Mouse (Mus musculus) lung, postnatal 0 days (tissue): ENCODE measurements at regions not wholly inside any gene's neighbourhood (a gene's known extent, or its start where the extent isn't known, plus 50 kb on each side); places are given as distances from the start of the nearest gene placed in this dataset.

ENCODE experiments used
- ATAC-seq: fragments of 200-750 bp; cut with Nextera tagmentation; 2 replicates; pipeline ENCODE4 v1.8.0; 2017; ENCODE audit warnings: moderate library complexity
- DNase-seq: peaks from one replicate; pipeline ENCODE4 v3.0.0-alpha.2; 2016; ENCODE audit warnings: low spot score
- H3K27ac ChIP-seq: fragments of 300-500 bp; sonication (generic); 2 replicates; pipeline ENCODE4 v1.5.1; 2014; ENCODE audit warnings: antibody characterized with exemption, mild to moderate bottlenecking, low read length, mixed read lengths
- H3K27me3 ChIP-seq: fragments of 300-500 bp; sonication (generic); replicated peaks from 2 replicates; pipeline ENCODE4 v1.6.1; 2014; ENCODE audit warnings: low read length, mixed read lengths; ENCODE audit not compliant: insufficient read depth
- H3K36me3 ChIP-seq: fragments of 300-500 bp; sonication (generic); 2 replicates; pipeline ENCODE4 v1.6.1; 2014; ENCODE audit warnings: low read length, mixed read lengths; ENCODE audit not compliant: insufficient read depth
- H3K4me1 ChIP-seq: fragments of 300-500 bp; sonication (generic); 2 replicates; pipeline ENCODE4 v1.6.1; 2014; ENCODE audit warnings: antibody characterized with exemption, low read depth, low read length, mixed read lengths; ENCODE audit not compliant: insufficient read depth
- H3K4me2 ChIP-seq: fragments of 300-500 bp; sonication (generic); replicated peaks from 2 replicates; pipeline ENCODE4 v1.6.1; 2014; ENCODE audit warnings: low read depth, mild to moderate bottlenecking, low read length, moderate library complexity, mixed read lengths
- H3K4me3 ChIP-seq: fragments of 300-500 bp; sonication (generic); 2 replicates; pipeline ENCODE4 v1.5.1; 2014; ENCODE audit warnings: low read depth, low read length
- H3K9ac ChIP-seq: fragments of 300-500 bp; sonication (generic); replicated peaks from 2 replicates; pipeline ENCODE4 v1.6.1; 2014; ENCODE audit warnings: low read depth, mild to moderate bottlenecking
- H3K9me3 ChIP-seq: fragments of 300-500 bp; sonication (generic); 2 replicates; pipeline ENCODE4 v1.6.1; 2016; ENCODE audit warnings: low read length, mixed read lengths
- CTCF ChIP-seq: IDR thresholded peaks from 2 replicates; pipeline ENCODE4 v1.5.1; 2016; ENCODE audit warnings: antibody characterized with exemption, mild to moderate bottlenecking
- EP300 ChIP-seq: IDR thresholded peaks from 2 replicates; pipeline ENCODE4 v1.6.1; 2016; ENCODE audit warnings: antibody characterized with exemption, mild to moderate bottlenecking, control low read depth
- WGBS: fragments of 180-500 bp; shearing (Covaris S2); extraction: QIAGEN DNeasy Blood & Tissue Kit; methylation state at CpG from one replicate; pipeline ENCODE4 v1.1.7; 2014; 5-methylcytosine and 5-hydroxymethylcytosine counted together

DNA sequence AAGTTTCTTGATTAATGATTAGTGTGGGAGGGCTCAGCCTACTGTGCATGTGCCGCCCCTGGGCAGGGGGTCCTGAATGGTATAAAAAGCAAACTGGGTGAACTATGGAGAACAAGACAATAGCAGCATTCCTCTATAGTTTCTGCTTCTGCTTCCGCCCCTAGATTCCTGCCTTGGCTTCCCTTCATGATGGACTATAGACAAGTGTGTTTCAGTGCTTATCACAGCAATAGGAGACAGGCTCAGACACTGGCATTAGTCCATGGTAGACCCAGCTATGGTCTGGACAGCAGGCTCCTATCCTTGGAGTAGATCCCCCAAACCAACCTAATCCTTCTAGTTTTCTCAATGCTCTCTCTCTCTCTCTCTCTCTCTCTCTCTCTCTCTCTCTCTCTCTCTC is 53.9 kb upstream of the E2f3 start:
- Histone ChIP-seq H3K4me1 (no peaks in the 10 kb centered on the region), H3K27ac (no peak overlapping the region), H3K9me3 (no peaks in the 10 kb centered on the region), H3K4me3 (no peak overlapping the region), H3K36me3 (no peaks in the 10 kb centered on the region), H3K27me3 (no peaks in the 10 kb centered on the region), H3K9ac (no peak overlapping the region), H3K4me2 (no peak overlapping the region)
- ATAC-seq (no peak), DNase-seq (no peak)
- 83% methylated on average over 2 of the region's 2 CpGs for WGBS
- no peak for TF ChIP-seq CTCF
- TF ChIP-seq EP300 = no peak

DNA sequence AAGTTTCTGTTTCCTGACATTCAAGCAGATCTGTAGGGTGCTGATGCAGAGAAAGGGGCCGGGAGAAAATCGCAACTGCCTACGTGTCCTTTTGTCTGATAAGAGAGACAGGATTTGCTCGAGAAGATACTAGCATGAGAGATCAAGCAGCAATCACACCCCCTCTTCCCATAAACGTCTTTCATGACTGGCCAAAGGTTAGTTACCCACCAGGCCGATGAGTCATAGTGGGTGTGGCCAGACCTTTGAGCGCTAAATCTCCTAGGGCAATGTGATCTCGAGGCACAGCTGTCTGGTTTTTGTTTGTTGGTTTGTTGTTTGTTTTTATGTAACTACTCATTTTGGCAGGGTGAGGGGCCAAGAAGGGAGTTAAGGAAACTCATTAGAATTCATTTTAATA is 50.7 kb upstream of the E2f3 start:
- no peaks in the 10 kb centered on the region for H3K9me3 ChIP-seq
- 49% methylated on average over 8 of the region's 8 CpGs for WGBS
- TF ChIP-seq CTCF (no peak), EP300 (no peak)
- no peak overlapping the region for H3K9ac ChIP-seq
- DNase-seq = no peak
- no peak overlapping the region for H3K27ac ChIP-seq
- no peak overlapping the region for H3K4me3 ChIP-seq
- no peak for ATAC-seq
- H3K36me3 ChIP-seq = no peaks in the 10 kb centered on the region
- no peak overlapping the region for H3K4me2 ChIP-seq
- H3K27me3 ChIP-seq = no peaks in the 10 kb centered on the region
- no peaks in the 10 kb centered on the region for H3K4me1 ChIP-seq

DNA sequence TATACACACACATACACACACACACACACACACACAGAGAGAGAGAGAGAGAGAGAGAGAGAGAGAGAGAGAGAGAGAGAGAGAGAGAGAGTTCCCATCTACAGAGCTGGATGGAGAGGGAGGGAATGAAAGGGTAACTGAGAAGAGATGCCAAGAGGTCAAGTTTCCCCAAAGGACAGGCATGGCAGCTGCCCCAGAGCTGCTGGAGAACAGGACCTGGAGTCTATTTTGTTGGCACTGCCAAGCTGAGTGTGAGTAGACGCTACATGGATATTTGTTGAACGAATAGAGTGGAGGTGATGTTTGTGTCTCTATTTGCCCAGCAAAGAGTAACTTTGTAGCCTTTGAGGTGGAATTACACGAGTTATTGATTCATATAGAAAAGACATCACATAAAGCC is 50.2 kb upstream of the E2f3 start:
- no peak for ATAC-seq
- Histone ChIP-seq H3K9ac (no peak overlapping the region), H3K9me3 (no peaks in the 10 kb centered on the region), H3K4me1 (no peaks in the 10 kb centered on the region), H3K27ac (no peak overlapping the region), H3K4me3 (no peak overlapping the region), H3K36me3 (no peaks in the 10 kb centered on the region), H3K4me2 (no peak overlapping the region), H3K27me3 (no peaks in the 10 kb centered on the region)
- WGBS = 74% methylated on average over 3 of the region's 3 CpGs
- no peak for DNase-seq
- no peak for TF ChIP-seq EP300
- TF ChIP-seq CTCF = no peak
